Mouse (Mus musculus) kidney, embryonic 14.5 days (tissue): Measurements from ENCODE around the gene Cntnap1. TPM values are rescaled to one million over a fixed set of nuclear protein-coding genes. Genes with fewer than 3 reads are reported as not detected.
A peak's percentile ranks its signal among the peaks of the same experiment; 100 is the strongest.

Experiments
- ATAC-seq: fragments of 200-750 bp; cut with Nextera tagmentation; 2 replicates; pipeline ENCODE4 v1.8.0; 2017; ENCODE audit warnings: moderate number of reproducible peaks, mild to moderate bottlenecking, moderate TSS enrichment, moderate library complexity; ENCODE audit not compliant: low FRiP score, low TSS enrichment
- H3K27ac ChIP-seq: fragments of 300-500 bp; sonication (generic); 2 replicates; pipeline ENCODE4 v1.5.1; 2014; ENCODE audit warnings: low read depth, mild to moderate bottlenecking, low read length, moderate library complexity, mixed read lengths
- H3K27me3 ChIP-seq: fragments of 300-500 bp; sonication (generic); 2 replicates; pipeline ENCODE4 v1.6.1; 2014; ENCODE audit warnings: mild to moderate bottlenecking, low read length; ENCODE audit not compliant: control insufficient read depth, insufficient read depth
- H3K36me3 ChIP-seq: fragments of 300-500 bp; sonication (generic); 2 replicates; pipeline ENCODE4 v1.6.1; 2014; ENCODE audit warnings: low read length, mixed read lengths; ENCODE audit not compliant: control insufficient read depth, insufficient read depth
- H3K4me1 ChIP-seq: fragments of 300-500 bp; sonication (generic); 2 replicates; pipeline ENCODE4 v1.6.1; 2014; ENCODE audit warnings: low read length, mixed read lengths; ENCODE audit not compliant: control insufficient read depth, insufficient read depth
- H3K4me2 ChIP-seq: fragments of 300-500 bp; sonication (generic); replicated peaks from 2 replicates; pipeline ENCODE4 v1.6.1; 2014; ENCODE audit warnings: low read depth, mild to moderate bottlenecking, low read length
- H3K4me3 ChIP-seq: fragments of 300-500 bp; sonication (generic); 2 replicates; pipeline ENCODE4 v1.5.1; 2014; ENCODE audit warnings: mild to moderate bottlenecking, low read length
- H3K9ac ChIP-seq: fragments of 300-500 bp; sonication (generic); 2 replicates; pipeline ENCODE4 v1.6.1; 2014; ENCODE audit warnings: low read depth, mild to moderate bottlenecking, low read length, moderate library complexity
- H3K9me3 ChIP-seq: fragments of 300-500 bp; sonication (generic); 2 replicates; pipeline ENCODE4 v1.6.1; 2016; ENCODE audit warnings: low read length; ENCODE audit not compliant: control insufficient read depth
- WGBS: fragments of 180-500 bp; shearing (Covaris S2); extraction: QIAGEN DNeasy Blood & Tissue Kit; methylation state at CpG from one replicate; pipeline ENCODE4 v1.1.7; 2014; 5-methylcytosine and 5-hydroxymethylcytosine counted together
- polyA plus RNA-seq: library from polyadenylated mRNA; unstranded; fragments of >200 nt; fragmentation: Nextera tagmentation; extraction: Ambion mirVana; gene quantifications from 2 replicates; pipeline ENCODE4 v1.2.1, GENCODE M21; 2014

Gene Cntnap1
- polyA plus RNA-seq, 1 experiment from 2014 or later, result 2.1 TPM

DNA sequence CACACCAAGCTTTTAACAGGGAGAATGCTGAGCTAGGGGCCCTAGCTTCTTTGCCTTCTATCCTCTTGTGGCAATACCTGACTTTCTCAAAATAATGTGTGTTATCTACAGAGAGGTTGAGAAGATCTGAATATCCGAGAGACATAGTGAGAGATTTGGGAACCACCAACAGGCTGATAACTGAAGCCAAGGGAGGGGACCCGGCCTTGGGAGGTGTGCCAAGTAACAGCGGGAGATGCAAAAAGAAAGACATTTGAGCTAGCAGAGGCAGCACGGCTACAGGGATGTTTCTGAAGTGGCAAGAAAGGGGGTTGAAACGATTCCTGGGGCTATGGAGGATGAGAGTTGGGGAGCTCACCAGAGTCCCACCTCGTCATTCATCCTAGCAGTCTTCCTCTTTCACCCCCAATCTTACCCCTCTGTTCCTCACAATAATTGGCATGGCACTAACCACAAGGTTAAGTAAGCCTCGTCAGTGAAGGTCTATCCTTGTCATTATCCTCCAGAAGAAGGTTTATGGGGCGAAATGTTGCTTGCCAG, 59.1 kb downstream of the Cntnap1 start:
- Histone ChIP-seq H3K36me3 (no peaks in the 10 kb centered on the region), H3K27ac (peak overlapping the region; percentile 95), H3K4me3 (no peak overlapping the region), H3K9ac (peak overlapping the region; percentile 18; the same call in 1 of the 2 replicates), H3K9me3 (no peaks in the 10 kb centered on the region), H3K4me1 (peaks cover 45% of the 10 kb centered on the region), H3K4me2 (no peak overlapping the region; the same call in 1 of the 2 replicates), H3K27me3 (no peaks in the 10 kb centered on the region)
- ATAC-seq, result no peak
- WGBS, result 30% methylated on average over 8 of the region's 8 CpGs

DNA sequence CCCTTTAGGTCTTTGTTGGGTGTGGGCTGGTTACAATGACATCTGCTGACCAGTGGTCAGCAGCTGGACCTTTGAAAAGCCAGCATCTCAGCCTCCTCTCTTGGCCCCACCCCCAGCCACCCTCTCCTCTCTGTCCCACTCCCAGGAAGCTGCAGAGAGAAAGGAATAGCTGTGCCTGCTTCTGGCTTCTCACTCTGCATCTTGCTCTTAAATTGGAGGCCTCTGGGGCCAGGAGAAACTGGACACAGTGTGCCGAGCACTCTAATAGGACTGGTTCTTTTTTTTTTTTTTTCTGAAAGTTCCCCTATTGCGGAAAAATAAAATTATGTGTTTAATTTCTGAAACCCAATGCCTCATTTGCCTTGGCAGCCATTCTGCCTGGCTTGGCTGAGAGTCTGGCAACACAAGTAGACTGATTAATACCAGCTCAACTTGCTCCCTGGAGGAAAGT, 59.8 kb downstream of the Cntnap1 start:
- Histone ChIP-seq H3K4me2 (no peak overlapping the region; the same call in 1 of the 2 replicates), H3K36me3 (no peaks in the 10 kb centered on the region), H3K4me3 (no peak overlapping the region), H3K9ac (no peak overlapping the region; the same call in 1 of the 2 replicates), H3K27ac (peak overlapping the region; percentile 95), H3K4me1 (peaks cover 41% of the 10 kb centered on the region), H3K9me3 (no peaks in the 10 kb centered on the region), H3K27me3 (no peaks in the 10 kb centered on the region)
- ATAC-seq, result no peak
- 30% methylated on average over 2 of the region's 2 CpGs for WGBS

DNA sequence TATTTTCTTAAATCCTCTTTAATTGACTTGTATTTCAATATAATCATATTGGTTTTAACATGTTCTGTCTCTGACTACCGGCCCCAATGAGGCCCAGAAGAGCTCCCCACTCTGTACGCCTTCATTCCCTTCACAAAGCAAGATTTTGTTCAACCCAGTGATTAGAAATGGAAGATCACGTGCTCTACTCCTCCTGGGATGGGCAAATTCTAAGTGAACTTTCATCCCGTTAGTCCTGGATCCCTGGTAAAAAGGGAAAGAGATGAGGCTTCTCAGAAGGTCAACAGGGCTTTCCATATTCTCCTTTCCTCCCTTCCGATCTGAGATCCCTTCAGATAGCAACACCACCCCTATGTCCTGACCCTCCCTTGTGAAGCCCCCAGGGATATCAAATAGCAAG, 60.2 kb downstream of the Cntnap1 start:
- ATAC-seq, result no peak
- peak overlapping the region; percentile 95 for H3K27ac ChIP-seq
- H3K4me3 ChIP-seq, result peak overlapping the region; percentile 20; the same call in 1 of the 2 replicates
- peak overlapping the region; percentile 3; the same call in 1 of the 2 replicates for H3K9ac ChIP-seq
- no peaks in the 10 kb centered on the region for H3K27me3 ChIP-seq
- no peaks in the 10 kb centered on the region for H3K9me3 ChIP-seq
- H3K4me1 ChIP-seq, result peaks cover 40% of the 10 kb centered on the region
- peak overlapping the region; percentile 48 for H3K4me2 ChIP-seq
- 14% methylated on average over 5 of the region's 5 CpGs for WGBS
- no peaks in the 10 kb centered on the region for H3K36me3 ChIP-seq

DNA sequence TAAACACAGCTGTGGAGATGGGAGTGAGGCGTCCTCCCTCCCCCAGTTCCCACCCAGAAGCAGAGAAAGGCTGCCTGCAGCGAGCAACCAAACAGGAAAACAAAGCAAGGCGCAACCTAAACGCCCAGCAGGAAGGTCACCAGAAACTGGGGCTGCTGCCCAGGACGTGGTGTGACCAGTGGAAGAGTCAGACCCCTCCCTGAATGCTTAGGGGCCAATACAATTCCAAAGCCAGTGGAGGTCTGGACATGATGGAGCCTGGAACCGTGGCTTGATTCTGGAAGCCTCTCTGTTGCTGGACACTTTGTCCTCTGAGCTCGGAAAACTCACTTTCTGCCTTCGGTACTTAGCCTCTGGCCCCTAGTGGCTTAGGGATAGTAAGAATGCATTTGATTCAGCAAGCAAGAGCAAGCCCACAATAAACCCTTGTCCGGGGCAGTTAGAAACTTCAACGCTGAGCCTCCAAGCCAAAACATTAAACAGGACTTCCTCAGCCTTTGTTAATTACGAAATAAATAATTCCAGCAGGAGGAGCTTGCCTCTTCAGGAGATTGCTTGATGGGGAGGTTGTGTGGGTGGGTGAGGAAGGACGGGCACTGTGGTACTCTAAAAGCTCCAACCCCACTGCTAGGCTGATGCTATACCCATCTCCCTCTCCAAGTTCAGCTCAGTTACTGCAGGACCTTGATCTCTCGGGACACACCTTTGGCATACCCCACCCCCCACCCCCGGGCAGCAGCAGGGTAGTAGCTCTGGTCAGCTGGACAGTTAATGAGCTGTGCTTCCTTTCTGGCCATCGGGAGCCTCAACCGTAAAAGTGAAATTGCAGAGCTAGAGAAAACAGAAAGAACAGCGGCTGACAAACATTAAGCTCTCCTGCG, 60.9 kb downstream of the Cntnap1 start:
- peak overlapping the region; percentile 95 for H3K27ac ChIP-seq
- H3K4me3 ChIP-seq, result peak overlapping the region; percentile 20
- peak overlapping the region; percentile 3; the same call in 1 of the 2 replicates for H3K9ac ChIP-seq
- H3K36me3 ChIP-seq, result no peaks in the 10 kb centered on the region
- H3K4me1 ChIP-seq, result peaks cover 40% of the 10 kb centered on the region
- peak overlapping the region; percentile 48 for H3K4me2 ChIP-seq
- H3K9me3 ChIP-seq, result no peaks in the 10 kb centered on the region
- ATAC-seq, result peak; percentile 82
- 2% methylated on average over 18 of the region's 18 CpGs for WGBS
- H3K27me3 ChIP-seq, result no peaks in the 10 kb centered on the region

DNA sequence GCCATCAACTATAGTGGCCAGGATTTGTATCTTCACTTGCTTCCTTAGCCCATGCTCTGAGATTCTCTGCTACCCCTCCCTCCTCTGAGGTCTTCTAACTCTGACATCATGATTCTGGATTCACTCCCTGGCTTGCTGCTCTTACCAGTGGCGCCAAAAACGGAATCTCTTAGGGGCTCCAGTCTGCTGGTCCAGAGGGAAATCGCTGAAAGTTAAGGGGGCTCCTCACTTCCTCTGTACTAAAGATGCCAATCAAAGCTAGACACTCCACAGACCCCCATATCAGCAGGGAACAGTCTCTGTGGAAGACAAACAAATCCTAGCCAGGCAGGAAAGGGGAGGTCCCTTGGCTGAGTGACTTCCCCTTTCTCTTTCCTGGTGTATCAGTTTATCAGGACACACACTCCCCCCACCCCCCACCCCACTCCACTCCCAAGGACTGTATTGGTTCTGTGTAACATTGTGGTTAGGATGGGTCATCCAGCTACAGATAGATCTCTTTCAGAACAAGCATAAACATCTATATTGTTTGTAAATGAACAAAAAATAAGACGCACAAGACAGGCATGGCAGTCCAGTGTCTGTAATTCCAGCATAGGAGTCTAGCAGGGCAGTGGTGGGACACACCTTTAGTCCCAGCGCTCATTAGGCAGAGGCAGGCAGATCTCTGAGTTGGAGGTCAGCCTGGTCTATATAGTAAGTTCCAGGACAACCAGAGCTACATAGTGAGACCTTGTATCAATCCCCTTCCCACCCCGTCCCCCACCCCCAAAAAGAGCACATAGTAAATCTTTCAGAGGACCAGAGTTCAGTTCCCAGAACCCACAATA, 61.9 kb downstream of the Cntnap1 start:
- Histone ChIP-seq H3K27me3 (no peaks in the 10 kb centered on the region), H3K4me2 (peak overlapping the region; percentile 48), H3K9me3 (no peaks in the 10 kb centered on the region), H3K4me1 (peaks cover 40% of the 10 kb centered on the region), H3K4me3 (peak overlapping the region; percentile 20), H3K27ac (peak overlapping the region; percentile 95), H3K36me3 (no peaks in the 10 kb centered on the region), H3K9ac (peak overlapping the region; percentile 3)
- 48% methylated on average over 6 of the region's 6 CpGs for WGBS
- ATAC-seq, result peak; percentile 77

DNA sequence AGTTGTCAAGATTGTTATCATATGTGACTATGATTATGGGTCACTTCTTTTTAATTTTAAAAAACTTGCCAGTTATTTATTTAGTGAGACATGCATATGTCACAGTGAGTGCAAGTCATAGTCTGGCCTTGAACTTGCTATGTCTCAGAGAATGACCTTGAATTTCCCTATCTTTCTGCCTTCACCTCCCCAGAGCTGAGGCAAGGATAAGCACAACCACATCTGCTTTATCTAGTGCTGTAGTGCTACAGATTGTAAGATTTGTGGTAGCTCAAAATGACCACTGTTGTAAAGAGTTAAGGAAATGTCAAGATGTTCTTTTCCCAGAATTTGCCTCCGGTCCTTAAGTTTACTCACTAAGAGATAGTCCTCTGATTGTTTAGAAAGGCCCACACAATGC, 62.9 kb downstream of the Cntnap1 start:
- Histone ChIP-seq H3K4me3 (no peak overlapping the region), H3K27me3 (no peaks in the 10 kb centered on the region), H3K36me3 (no peaks in the 10 kb centered on the region), H3K4me2 (no peak overlapping the region), H3K9me3 (no peaks in the 10 kb centered on the region), H3K27ac (peak overlapping the region; percentile 0; the same call in 1 of the 2 replicates), H3K4me1 (peaks cover 43% of the 10 kb centered on the region), H3K9ac (no peak overlapping the region)
- ATAC-seq, result no peak
- 64% methylated on average over 1 of the region's 1 CpGs for WGBS

DNA sequence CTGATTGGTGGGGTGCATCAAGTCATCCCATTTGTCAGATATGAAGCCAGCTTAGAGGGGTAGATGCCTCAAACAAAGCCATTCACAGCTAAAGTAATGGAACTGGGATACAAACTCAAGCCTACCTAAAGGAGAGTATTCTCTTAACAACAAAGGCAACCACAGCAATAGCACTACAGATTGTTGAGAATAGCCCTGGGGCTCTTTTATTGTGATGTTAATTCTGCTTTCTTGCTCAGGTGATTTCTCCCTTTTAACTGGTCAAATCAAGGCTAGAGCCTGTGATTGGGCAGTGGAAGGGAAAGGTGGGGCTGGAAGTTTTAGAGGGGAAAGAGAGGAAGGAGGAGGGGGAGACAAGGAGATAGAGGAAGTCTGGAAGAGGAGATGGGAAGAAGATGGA, 63.8 kb downstream of the Cntnap1 start:
- no peak overlapping the region for H3K27ac ChIP-seq
- peaks cover 42% of the 10 kb centered on the region for H3K4me1 ChIP-seq
- H3K4me3 ChIP-seq, result no peak overlapping the region

DNA sequence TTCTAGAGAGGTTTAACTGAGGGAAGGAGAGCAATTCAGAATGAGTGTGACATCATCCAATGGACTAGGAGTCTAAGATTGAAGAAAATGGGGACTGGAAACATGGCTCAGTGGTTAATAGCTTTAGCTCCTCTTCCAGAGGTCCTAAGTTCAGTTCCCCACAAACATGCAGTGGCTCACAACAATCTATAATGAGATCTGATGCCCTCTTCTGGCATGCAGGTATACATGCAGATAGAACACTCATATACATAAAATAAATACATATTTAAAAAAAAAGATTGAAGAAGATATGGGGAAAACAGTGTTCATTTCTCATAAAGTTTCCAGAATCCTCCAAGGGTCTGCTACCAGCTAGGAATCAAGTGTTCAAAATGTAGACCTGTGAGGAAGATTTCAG, 65.1 kb downstream of the Cntnap1 start:
- Histone ChIP-seq H3K9me3 (no peaks in the 10 kb centered on the region), H3K27me3 (no peaks in the 10 kb centered on the region), H3K9ac (no peak overlapping the region), H3K36me3 (no peaks in the 10 kb centered on the region), H3K27ac (no peak overlapping the region), H3K4me2 (no peak overlapping the region), H3K4me3 (no peak overlapping the region), H3K4me1 (peaks cover 29% of the 10 kb centered on the region)
- ATAC-seq, result no peak

More for the DNA sequence above, 63.8 kb downstream of the Cntnap1 start:
- ATAC-seq, result no peak
- H3K27me3 ChIP-seq, result no peaks in the 10 kb centered on the region
- no peak overlapping the region for H3K4me2 ChIP-seq
- H3K9ac ChIP-seq, result no peak overlapping the region
- no peaks in the 10 kb centered on the region for H3K9me3 ChIP-seq
- no peaks in the 10 kb centered on the region for H3K36me3 ChIP-seq
